Mouse (Mus musculus) layer of hippocampus, postnatal 36 days (tissue): ENCODE measurements around the gene 2010315B03Rik. TPM values are rescaled to one million over a fixed set of nuclear protein-coding genes. Genes with fewer than 3 reads are reported as not detected.

ENCODE experiments used
- total RNA-seq, 2 experiments: library from RNA; stranded (reverse); gene quantifications; 2 replicates each; pipeline ENCODE4 v1.2.3; 2021

Gene 2010315B03Rik
- total RNA-seq, 2 experiments from 2014 or later: 18.3 to 19.9 TPM

Other genes with a start within 250 kb of the 2010315B03Rik start
- under 1 TPM; 0.12 to 0.30 TPM for gene Ccr2, start 210.7 kb downstream of the 2010315B03Rik start, total RNA-seq
- 10 to 100 TPM in 1 of 2 experiments, 1 to 10 TPM in 1; 8.1 to 12.1 TPM for gene Ccr5, start 191.2 kb downstream of the 2010315B03Rik start, total RNA-seq
- gene Ppp2r3d, start 164.2 kb upstream of the 2010315B03Rik start, total RNA-seq: 10 to 100 TPM; 95.5 to 95.6 TPM
- not detected for gene Gm21836, start 181.1 kb upstream of the 2010315B03Rik start, total RNA-seq